Mouse (Mus musculus) heart, embryonic 12.5 days (tissue): ENCODE results near the gene Vwa5b2. TPM values are rescaled to one million over a fixed set of nuclear protein-coding genes. Genes with fewer than 3 reads are reported as not detected.
A peak's percentile ranks its signal among the peaks of the same experiment; 100 is the strongest.

ENCODE experiments used
- ATAC-seq: fragments of 200-750 bp; cut with Nextera tagmentation; 2 replicates; pipeline ENCODE4 v1.8.0; 2017; ENCODE audit warnings: moderate TSS enrichment, moderate library complexity; ENCODE audit not compliant: insufficient number of reproducible peaks, low FRiP score
- H3K27ac ChIP-seq: fragments of 300-500 bp; sonication (generic); 2 replicates; pipeline ENCODE4 v1.5.1; 2016; ENCODE audit warnings: mild to moderate bottlenecking, moderate library complexity; ENCODE audit not compliant: poor library complexity, severe bottlenecking
- H3K27me3 ChIP-seq: fragments of 300-500 bp; sonication (generic); replicated peaks from 2 replicates; pipeline ENCODE4 v1.6.1; 2016; ENCODE audit warnings: mild to moderate bottlenecking, moderate library complexity
- H3K36me3 ChIP-seq: fragments of 300-500 bp; sonication (generic); 2 replicates; pipeline ENCODE4 v1.6.1; 2016; ENCODE audit warnings: mild to moderate bottlenecking, moderate library complexity
- H3K4me1 ChIP-seq: fragments of 300-500 bp; sonication (generic); replicated peaks from 2 replicates; pipeline ENCODE4 v1.6.1; 2016; ENCODE audit warnings: mild to moderate bottlenecking
- H3K4me2 ChIP-seq: fragments of 300-500 bp; sonication (generic); 2 replicates; pipeline ENCODE4 v1.6.1; 2016; ENCODE audit warnings: mild to moderate bottlenecking, moderate library complexity
- H3K4me3 ChIP-seq: fragments of 300-500 bp; sonication (generic); 2 replicates; pipeline ENCODE4 v1.5.1; 2016; ENCODE audit warnings: mild to moderate bottlenecking
- H3K9ac ChIP-seq: fragments of 300-500 bp; sonication (generic); 2 replicates; pipeline ENCODE4 v1.6.1; 2016; ENCODE audit warnings: mild to moderate bottlenecking, moderate library complexity
- H3K9me3 ChIP-seq: fragments of 300-500 bp; sonication (generic); replicated peaks from 2 replicates; pipeline ENCODE4 v1.6.1; 2016; ENCODE audit warnings: mild to moderate bottlenecking, moderate library complexity
- WGBS: fragments of 180-500 bp; shearing (Covaris S2); methylation state at CpG from one replicate; pipeline ENCODE4 v1.1.7; 2016; 5-methylcytosine and 5-hydroxymethylcytosine counted together
- polyA plus RNA-seq: library from polyadenylated mRNA; unstranded; fragments of >200 nt; fragmentation: Nextera tagmentation; extraction: Ambion mirVana; gene quantifications from 2 replicates; pipeline ENCODE4 v1.2.1, GENCODE M21; 2016

Vwa5b2 gene
- polyA plus RNA-seq, 1 experiment from 2014 or later, result 0.43 TPM

DNA sequence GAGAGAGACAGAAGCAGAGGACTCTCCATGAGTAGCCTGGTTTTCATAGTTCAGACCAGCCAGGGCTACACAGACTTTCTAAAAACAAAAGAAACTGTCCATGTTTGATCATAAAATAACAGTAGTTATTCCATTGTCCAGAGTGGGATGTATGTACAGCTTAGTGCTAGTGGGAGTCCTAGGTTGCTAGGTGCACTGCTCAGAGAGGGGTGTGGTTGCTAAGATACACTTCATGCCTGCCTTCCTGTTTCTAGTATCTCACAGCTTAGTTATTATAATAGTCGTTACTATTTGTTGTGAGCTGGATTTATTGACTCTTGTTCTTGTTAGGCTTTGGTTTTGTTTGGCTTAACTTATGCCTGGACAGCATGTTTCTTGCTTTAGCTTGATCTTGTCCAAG is 24.2 kb upstream of the Vwa5b2 start:
- 83% methylated on average over 1 of the region's 1 CpGs for WGBS
- ATAC-seq, result no peak

DNA sequence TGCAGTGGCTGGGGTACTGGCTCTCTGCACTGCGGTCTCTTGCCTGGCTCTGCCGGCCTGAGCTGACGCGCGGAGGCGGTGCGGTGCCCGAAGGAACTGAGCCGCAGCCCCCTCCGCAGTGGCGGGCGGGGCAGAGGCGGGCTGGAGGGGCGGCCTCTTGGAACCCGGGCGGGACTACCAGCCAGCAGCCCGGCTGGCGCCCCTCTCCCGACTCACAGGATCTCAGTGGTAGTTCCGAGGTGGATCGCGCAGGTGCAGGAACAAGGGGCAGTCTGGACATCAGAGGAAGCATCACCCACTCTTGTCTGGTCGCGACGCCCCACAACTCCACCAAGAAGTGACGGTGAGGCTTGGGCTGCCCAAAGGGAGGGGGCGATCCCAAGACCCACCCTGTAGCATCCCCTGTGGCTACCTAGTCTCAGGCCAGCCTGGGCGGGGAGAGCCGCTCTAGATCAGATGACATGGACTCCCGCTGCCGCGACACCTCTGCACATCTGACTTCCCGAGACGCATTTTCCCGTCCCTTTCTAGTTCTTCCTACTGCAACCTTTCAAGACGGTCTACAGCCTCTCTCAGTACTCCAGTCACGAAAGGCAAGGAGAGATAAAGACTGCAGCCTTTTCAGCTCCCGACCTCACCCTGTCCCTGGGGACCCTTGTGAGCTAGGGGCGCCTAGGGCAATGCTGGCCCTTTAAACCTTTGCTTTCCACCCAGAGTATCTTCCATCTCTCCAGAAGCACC is 838 bp downstream of the Vwa5b2 start:
- peak; percentile 62; the same call in 1 of the 2 replicates for ATAC-seq
- no peaks in the 10 kb centered on the region for H3K36me3 ChIP-seq
- H3K9ac ChIP-seq, result peak overlapping the region; percentile 59
- H3K4me2 ChIP-seq, result peak overlapping the region; percentile 85
- peak overlapping the region; percentile 55 for H3K4me3 ChIP-seq
- under 1% methylated on average over 39 of the region's 39 CpGs for WGBS
- peaks cover 69% of the 10 kb centered on the region for H3K27me3 ChIP-seq
- H3K4me1 ChIP-seq, result peaks cover 22% of the 10 kb centered on the region
- H3K27ac ChIP-seq, result no peak overlapping the region
- H3K9me3 ChIP-seq, result no peaks in the 10 kb centered on the region

More for the DNA sequence above, 24.2 kb upstream of the Vwa5b2 start:
- Histone ChIP-seq H3K4me1 (no peaks in the 10 kb centered on the region), H3K4me3 (no peak overlapping the region), H3K27me3 (0 out of 2 replicates have a peak, but pooled peaks cover 3% of the 10 kb centered on the region), H3K27ac (no peak overlapping the region), H3K4me2 (no peak overlapping the region), H3K9me3 (no peaks in the 10 kb centered on the region), H3K9ac (no peak overlapping the region), H3K36me3 (peaks cover 34% of the 10 kb centered on the region)

DNA sequence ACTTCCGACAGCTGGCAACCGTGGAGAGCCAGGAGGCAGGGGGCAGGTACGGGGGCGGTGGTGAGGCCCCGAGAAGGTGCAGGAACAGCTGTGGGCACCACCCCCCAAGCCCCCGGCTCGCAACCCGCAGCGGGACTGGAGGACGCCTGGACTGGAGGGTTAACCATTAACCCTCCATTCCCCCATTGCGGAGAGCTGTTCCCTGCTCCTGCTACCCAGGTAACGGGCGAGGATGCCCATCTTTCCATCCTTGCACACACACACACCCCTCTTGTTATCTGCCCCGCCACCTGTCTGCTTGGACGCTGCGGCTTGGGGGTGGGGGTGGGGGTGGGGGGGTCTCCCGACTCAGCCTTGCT is 1.4 kb downstream of the Vwa5b2 start:
- 4% methylated on average over 17 of the region's 17 CpGs for WGBS
- H3K4me3 ChIP-seq, result peak overlapping the region; percentile 55
- H3K4me1 ChIP-seq, result peaks cover 22% of the 10 kb centered on the region
- H3K4me2 ChIP-seq, result peak overlapping the region; percentile 85
- H3K27ac ChIP-seq, result no peak overlapping the region
- peaks cover 74% of the 10 kb centered on the region for H3K27me3 ChIP-seq
- no peaks in the 10 kb centered on the region for H3K36me3 ChIP-seq
- no peak for ATAC-seq
- no peaks in the 10 kb centered on the region for H3K9me3 ChIP-seq
- no peak overlapping the region for H3K9ac ChIP-seq

- peak overlapping the region; percentile 49 for H3K9ac ChIP-seq
- WGBS, result 5% methylated on average over 48 of the region's 48 CpGs
- H3K27me3 ChIP-seq, result peaks cover 74% of the 10 kb centered on the region
- H3K4me3 ChIP-seq, result peak overlapping the region; percentile 55
- no peaks in the 10 kb centered on the region for H3K9me3 ChIP-seq
- no peak for ATAC-seq
- H3K4me1 ChIP-seq, result peaks cover 22% of the 10 kb centered on the region
- peak overlapping the region; percentile 85 for H3K4me2 ChIP-seq
- no peak overlapping the region for H3K27ac ChIP-seq
- H3K36me3 ChIP-seq, result no peaks in the 10 kb centered on the region
These were observed 1.9 kb downstream of the Vwa5b2 start for GRCm38 (mm10) chr16:20591076-20591705.

GRCm38 (mm10) chr16:20595060-20595673 is 5.9 kb downstream of the Vwa5b2 start:
- H3K27me3 ChIP-seq, result peaks cover 53% of the 10 kb centered on the region
- H3K36me3 ChIP-seq, result no peaks in the 10 kb centered on the region
- peaks cover 13% of the 10 kb centered on the region for H3K4me1 ChIP-seq
- H3K27ac ChIP-seq, result no peak overlapping the region
- ATAC-seq, result peak; percentile 22; the same call in 1 of the 2 replicates
- WGBS, result 63% methylated on average over 7 of the region's 7 CpGs
- no peak overlapping the region for H3K9ac ChIP-seq
- no peak overlapping the region for H3K4me2 ChIP-seq
- H3K4me3 ChIP-seq, result no peak overlapping the region
- no peaks in the 10 kb centered on the region for H3K9me3 ChIP-seq

DNA sequence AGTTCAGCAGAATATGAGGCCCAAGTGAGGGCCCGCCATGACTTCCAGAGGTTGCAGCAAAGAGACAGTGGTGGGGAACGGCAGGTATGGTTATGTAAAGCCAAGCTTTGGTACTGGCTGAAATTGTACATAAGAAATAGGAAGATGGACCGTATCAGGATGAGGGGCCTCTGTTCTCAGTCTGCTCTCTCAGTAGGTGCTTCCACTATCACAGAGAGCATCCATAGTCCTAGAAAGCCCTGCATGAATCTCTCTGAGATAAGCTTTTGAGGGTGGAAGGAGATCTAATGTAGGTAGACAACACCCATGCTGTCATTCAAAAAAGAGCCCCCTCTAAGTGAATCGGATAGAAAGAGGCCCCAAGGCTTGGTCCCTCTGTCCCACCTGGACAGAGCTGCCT is 6.5 kb downstream of the Vwa5b2 start:
- H3K4me3 ChIP-seq, result no peak overlapping the region
- no peaks in the 10 kb centered on the region for H3K9me3 ChIP-seq
- no peak overlapping the region for H3K27ac ChIP-seq
- no peak overlapping the region for H3K9ac ChIP-seq
- no peak overlapping the region for H3K4me2 ChIP-seq
- peaks cover 7% of the 10 kb centered on the region for H3K4me1 ChIP-seq
- ATAC-seq, result no peak
- no peaks in the 10 kb centered on the region for H3K36me3 ChIP-seq
- WGBS, result 76% methylated on average over 4 of the region's 4 CpGs
- peaks cover 50% of the 10 kb centered on the region for H3K27me3 ChIP-seq

DNA sequence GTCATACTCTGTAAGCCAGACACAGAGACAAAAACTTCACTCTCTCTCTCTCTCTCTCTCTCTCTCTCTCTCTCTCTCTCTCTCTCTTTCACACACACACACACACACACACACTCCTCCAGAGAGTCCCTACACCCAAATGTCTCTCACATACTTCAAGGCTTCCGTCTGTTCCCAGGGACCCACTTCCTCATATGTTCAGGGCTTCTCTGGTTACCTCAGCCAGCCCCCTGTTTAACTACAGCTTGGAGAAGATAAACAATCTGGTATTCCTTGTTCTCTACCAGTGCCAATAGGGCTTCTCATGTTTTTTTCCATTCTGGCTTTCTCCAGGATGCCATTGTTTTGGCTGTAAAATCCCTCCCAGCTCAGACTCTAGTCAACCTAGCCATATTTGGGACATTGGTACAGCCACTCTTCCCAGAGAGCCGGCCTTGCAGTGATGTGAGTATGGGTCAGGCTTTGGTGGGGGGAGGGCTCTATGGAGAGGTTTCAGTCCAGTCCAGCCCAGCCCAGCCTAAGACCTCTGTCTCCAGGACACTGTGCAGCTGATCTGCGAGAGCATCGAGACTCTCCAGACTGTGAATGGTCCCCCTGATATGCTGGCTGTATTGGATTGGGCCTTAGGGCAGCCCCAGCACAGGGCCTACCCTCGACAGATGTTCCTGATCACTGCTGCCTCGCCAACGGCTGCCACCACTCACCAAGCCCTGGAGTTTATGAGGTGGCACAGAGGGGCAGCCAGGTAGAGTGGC is 7.6 kb downstream of the Vwa5b2 start:
- Histone ChIP-seq H3K9me3 (no peaks in the 10 kb centered on the region), H3K4me3 (no peak overlapping the region), H3K4me1 (no peaks in the 10 kb centered on the region), H3K27me3 (peaks cover 41% of the 10 kb centered on the region), H3K4me2 (no peak overlapping the region), H3K27ac (no peak overlapping the region), H3K36me3 (no peaks in the 10 kb centered on the region), H3K9ac (no peak overlapping the region)
- 57% methylated on average over 7 of the region's 7 CpGs for WGBS
- no peak for ATAC-seq

DNA sequence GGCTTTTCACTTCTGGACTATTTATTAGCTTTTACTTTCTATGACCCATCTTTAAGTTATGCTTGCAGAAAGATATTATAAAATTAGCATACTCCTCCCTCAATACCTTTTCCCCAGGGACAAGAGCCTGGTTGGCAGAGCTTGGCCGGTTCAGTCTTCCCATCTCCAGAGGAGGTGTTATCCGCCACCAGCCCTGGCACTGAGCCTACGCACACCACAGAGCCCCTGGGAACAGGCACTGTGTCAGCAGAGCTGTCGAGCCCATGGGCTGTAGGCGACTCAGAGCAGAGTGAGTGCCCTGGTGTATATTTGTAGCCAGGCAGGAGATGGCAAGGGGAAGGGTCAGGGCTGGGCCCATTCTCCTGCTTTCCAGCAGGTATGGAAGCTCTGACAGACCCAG is 11.2 kb downstream of the Vwa5b2 start:
- no peak for ATAC-seq
- 69% methylated on average over 5 of the region's 5 CpGs for WGBS
- Histone ChIP-seq H3K4me2 (no peak overlapping the region), H3K9me3 (no peaks in the 10 kb centered on the region), H3K36me3 (peaks cover 18% of the 10 kb centered on the region), H3K9ac (no peak overlapping the region), H3K27me3 (peaks cover 6% of the 10 kb centered on the region), H3K4me3 (no peak overlapping the region), H3K4me1 (no peaks in the 10 kb centered on the region), H3K27ac (no peak overlapping the region)

- Histone ChIP-seq H3K4me2 (no peak overlapping the region), H3K27me3 (0 out of 2 replicates have a peak, but pooled peaks cover 5% of the 10 kb centered on the region), H3K27ac (no peak overlapping the region), H3K9ac (no peak overlapping the region), H3K9me3 (no peaks in the 10 kb centered on the region), H3K4me3 (no peak overlapping the region), H3K4me1 (0 out of 2 replicates have a peak, but pooled peaks cover 2% of the 10 kb centered on the region), H3K36me3 (peaks cover 48% of the 10 kb centered on the region)
- 70% methylated on average over 9 of the region's 9 CpGs for WGBS
- no peak for ATAC-seq
These were observed 15.4 kb downstream of the Vwa5b2 start for GRCm38 (mm10) chr16:20604705-20605104.

- H3K4me2 ChIP-seq, result peak overlapping the region; percentile 93
- no peaks in the 10 kb centered on the region for H3K9me3 ChIP-seq
- peaks cover 28% of the 10 kb centered on the region for H3K36me3 ChIP-seq
- peaks cover 11% of the 10 kb centered on the region for H3K4me1 ChIP-seq
- under 1% methylated on average over 28 of the region's 28 CpGs for WGBS
- peak overlapping the region; percentile 67 for H3K27ac ChIP-seq
- H3K4me3 ChIP-seq, result peak overlapping the region; percentile 98
- peak overlapping the region; percentile 97 for H3K9ac ChIP-seq
- H3K27me3 ChIP-seq, result no peaks in the 10 kb centered on the region
- peak; percentile 61 for ATAC-seq
These were observed 21.5 kb downstream of the Vwa5b2 start for GRCm38 (mm10) chr16:20610501-20611356.
